Mouse (Mus musculus) heart, postnatal 0 days (tissue): ENCODE measurements at regions not wholly inside any gene's neighbourhood (a gene's known extent, or its start where the extent isn't known, plus 50 kb on each side); places are given as distances from the start of the nearest gene placed in this dataset.

Source experiments
- ATAC-seq: fragments of 200-750 bp; cut with Nextera tagmentation; 2 replicates; pipeline ENCODE4 v1.8.0; 2017; ENCODE audit warnings: low read depth, moderate number of reproducible peaks, moderate library complexity; ENCODE audit not compliant: insufficient read depth
- DNase-seq: peaks from one replicate; pipeline ENCODE4 v3.0.0-alpha.2; 2016; ENCODE audit warnings: low spot score
- H3K27ac ChIP-seq: fragments of 300-500 bp; sonication (generic); 2 replicates; pipeline ENCODE4 v1.5.1; 2014; ENCODE audit warnings: low read depth, mild to moderate bottlenecking
- H3K27me3 ChIP-seq: fragments of 300-500 bp; sonication (generic); 2 replicates; pipeline ENCODE4 v1.6.1; 2014; ENCODE audit warnings: low read length, mixed read lengths; ENCODE audit not compliant: control insufficient read depth, insufficient read depth
- H3K36me3 ChIP-seq: fragments of 300-500 bp; sonication (generic); replicated peaks from 2 replicates; pipeline ENCODE4 v1.6.1; 2014; ENCODE audit warnings: low read length, mixed read lengths; ENCODE audit not compliant: control insufficient read depth, insufficient read depth
- H3K4me1 ChIP-seq: fragments of 300-500 bp; sonication (generic); 2 replicates; pipeline ENCODE4 v1.6.1; 2014; ENCODE audit warnings: antibody characterized with exemption; ENCODE audit not compliant: control insufficient read depth, insufficient read depth
- H3K4me2 ChIP-seq: fragments of 300-500 bp; sonication (generic); 2 replicates; pipeline ENCODE4 v1.6.1; 2014; ENCODE audit warnings: low read depth, mild to moderate bottlenecking, low read length, moderate library complexity
- H3K4me3 ChIP-seq: fragments of 300-500 bp; sonication (generic); 2 replicates; pipeline ENCODE4 v1.5.1; 2014; ENCODE audit warnings: low read depth, low read length
- H3K9ac ChIP-seq: fragments of 300-500 bp; sonication (generic); replicated peaks from 2 replicates; pipeline ENCODE4 v1.6.1; 2014; ENCODE audit warnings: low read depth, low read length, mixed read lengths
- H3K9me3 ChIP-seq: fragments of 300-500 bp; sonication (generic); replicated peaks from 2 replicates; pipeline ENCODE4 v1.6.1; 2016; ENCODE audit warnings: low read length; ENCODE audit not compliant: control insufficient read depth
- CTCF ChIP-seq: IDR thresholded peaks from 2 replicates; pipeline ENCODE4 v1.5.1; 2016; ENCODE audit warnings: antibody characterized with exemption, control low read depth, low read depth
- EP300 ChIP-seq: IDR thresholded peaks from 2 replicates; pipeline ENCODE4 v1.6.1; 2016; ENCODE audit warnings: antibody characterized with exemption, low read depth
- WGBS: fragments of 180-500 bp; shearing (Covaris S2); extraction: QIAGEN DNeasy Blood & Tissue Kit; methylation state at CpG from one replicate; pipeline ENCODE4 v1.1.7; 2014; 5-methylcytosine and 5-hydroxymethylcytosine counted together

DNA sequence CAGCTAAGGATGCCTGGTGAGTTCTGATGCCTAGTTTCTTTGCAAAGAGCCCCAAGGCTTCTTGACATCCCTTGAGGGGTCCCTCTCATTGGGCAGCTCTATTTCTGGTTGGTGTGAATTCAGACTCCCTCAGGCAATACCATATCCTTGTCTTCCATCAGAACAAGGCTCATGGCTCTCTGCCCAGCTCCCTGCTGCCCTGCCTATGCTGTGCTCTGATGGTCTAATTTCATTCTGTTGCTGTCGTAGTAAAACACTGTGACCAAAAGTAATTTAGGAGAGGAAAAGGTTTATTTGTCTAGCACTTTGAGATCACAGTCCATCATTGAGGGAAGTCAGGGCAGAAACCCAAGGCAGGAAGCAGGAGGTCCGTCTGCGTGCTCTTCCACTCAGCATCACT, 75.1 kb downstream of the Pdgfa start:
- WGBS = 52% methylated on average over 3 of the region's 3 CpGs
- Histone ChIP-seq H3K9ac (no peak overlapping the region), H3K9me3 (no peaks in the 10 kb centered on the region), H3K27me3 (no peaks in the 10 kb centered on the region), H3K4me1 (peaks cover 9% of the 10 kb centered on the region), H3K36me3 (no peaks in the 10 kb centered on the region), H3K4me3 (no peak overlapping the region), H3K4me2 (no peak overlapping the region), H3K27ac (no peak overlapping the region)
- no peak for TF ChIP-seq CTCF
- no peak for TF ChIP-seq EP300
- DNase-seq = no peak
- no peak for ATAC-seq
